In genomic region chr11:111657778-111658177, GRCm38 (mm10) we compare ENCODE assay signal across 19 mouse cellular contexts.
DNase-seq lines count a peak whose midpoint lies in the region; ATAC-seq and TF ChIP-seq lines count a peak whose summit lies in the region.
"Had no signal": no experiment of that assay in that cellular context is flagged by ENCODE, and none has a peak within 500 bp of the region (broad histone marks: within the 10 kb centered on the region; RNA-seq: fewer than 3 reads in every experiment).

No protein-coding gene starts in this region.

- in situ Hi-C loops in CH12.LX (cut with MboI; ENCODE audit: low pct_ligation_motif_present, low pct_unique_long_range_greater_than_20kb, low sequenced_read_pairs) = loop anchor here (25.0 kb wide), 1 partner anchor 1505 kb away; no protein-coding TSS in a partner anchor

- no peak overlapping the region for H3K4me2 ChIP-seq in forebrain, embryonic 12.5 days
- no peak overlapping the region for H3K4me2 ChIP-seq in forebrain, embryonic 11.5 days (ENCODE audit: low read depth, low read length, severe bottlenecking)
- H3K4me2 ChIP-seq in CH12.LX (ENCODE audit: insufficient read depth, low read depth, poor library complexity, severe bottlenecking) = no peak overlapping the region
- no peak overlapping the region for H3K4me2 ChIP-seq in forebrain, embryonic 13.5 days
- H3K4me2 ChIP-seq: embryonic facial prominence, embryonic 15.5 days; heart, embryonic 12.5 days; hindbrain, embryonic 13.5 days; intestine, embryonic 15.5 days had no signal

- TF ChIP-seq CTCF in CH12.LX (conservative IDR thresholded peaks at IDR 0.05 in 1 of 2, IDR thresholded peaks at IDR 0.05 in 1 of 2; ENCODE audit: low read depth in 2 of 2, low read length in 2 of 2) = no peak

- no peak for TF ChIP-seq EP300 in CH12.LX (IDR thresholded peaks at IDR 0.05; ENCODE audit: low read length)

- H3K36me3 ChIP-seq in forebrain, embryonic 12.5 days (replicated peaks) = no peaks in the 10 kb centered on the region
- no peaks in the 10 kb centered on the region for H3K36me3 ChIP-seq in forebrain, embryonic 11.5 days (ENCODE audit: control insufficient read depth, insufficient read depth, low read length)
- no peaks in the 10 kb centered on the region for H3K36me3 ChIP-seq in CH12.LX (replicated peaks in 1 of 2; ENCODE audit: control insufficient read depth in 1 of 2, insufficient read depth in 1 of 2, low read length in 1 of 2)
- no peaks in the 10 kb centered on the region for H3K36me3 ChIP-seq in forebrain, embryonic 13.5 days (ENCODE audit: poor library complexity, severe bottlenecking)
- no peaks in the 10 kb centered on the region for H3K36me3 ChIP-seq in limb, embryonic 10.5 days
- H3K36me3 ChIP-seq: embryonic facial prominence, embryonic 15.5 days; heart, embryonic 12.5 days; hindbrain, embryonic 13.5 days; intestine, embryonic 15.5 days had no signal

- ATAC-seq in forebrain, embryonic 12.5 days (ENCODE audit: low FRiP score) = 0 out of 2 replicates have a peak, but pooled peaks have one; percentile 23
- no peak for ATAC-seq in forebrain, embryonic 11.5 days (replicated peaks; ENCODE audit: low FRiP score)
- ATAC-seq in forebrain, embryonic 13.5 days = peak; percentile 43; the same call in 1 of the 2 replicates
- ATAC-seq: activated CD4-positive, CD25-positive, alpha-beta regulatory T cell, adult 4 months; intestine, embryonic 15.5 days; Patski had no signal

- no peak for DNase-seq in forebrain, embryonic 11.5 days (ENCODE audit: low spot score)
- no peak for DNase-seq in CH12.LX (ENCODE audit: extremely low read depth)
- DNase-seq in limb, embryonic 10.5 days (ENCODE audit: low spot score) = no peak
- DNase-seq in lung, postnatal 14 days = no peak
- no peak for DNase-seq in urinary bladder, postnatal 36 days (ENCODE audit: low spot score in 2 of 2)
- DNase-seq: adrenal gland, adult 2 months; adrenal gland, postnatal 25 days; cerebellum, adult 2 months; gastrocnemius, adult 2 months; gastrocnemius, postnatal 25 days had no signal

- H3K9me3 ChIP-seq in forebrain, embryonic 12.5 days = no peaks in the 10 kb centered on the region
- H3K9me3 ChIP-seq in forebrain, embryonic 11.5 days (ENCODE audit: control insufficient read depth, low read length) = no peaks in the 10 kb centered on the region
- no peaks in the 10 kb centered on the region for H3K9me3 ChIP-seq in CH12.LX (replicated peaks; ENCODE audit: low read length)
- H3K9me3 ChIP-seq in forebrain, embryonic 13.5 days (replicated peaks) = no peaks in the 10 kb centered on the region
- no peaks in the 10 kb centered on the region for H3K9me3 ChIP-seq in limb, embryonic 10.5 days (replicated peaks)
- H3K9me3 ChIP-seq: embryonic facial prominence, embryonic 15.5 days; heart, embryonic 12.5 days; hindbrain, embryonic 13.5 days; intestine, embryonic 15.5 days had no signal

- peaks cover 12% of the 10 kb centered on the region for H3K4me1 ChIP-seq in forebrain, embryonic 12.5 days
- 0 out of 2 replicates have a peak, but pooled peaks cover 3% of the 10 kb centered on the region for H3K4me1 ChIP-seq in forebrain, embryonic 11.5 days (replicated peaks; ENCODE audit: control insufficient read depth, insufficient read depth, low read length)
- no peaks in the 10 kb centered on the region for H3K4me1 ChIP-seq in CH12.LX (ENCODE audit: control insufficient read depth in 1 of 2, insufficient read depth in 2 of 2)
- peaks cover 17% of the 10 kb centered on the region for H3K4me1 ChIP-seq in forebrain, embryonic 13.5 days
- H3K4me1 ChIP-seq in limb, embryonic 10.5 days = peaks cover 22% of the 10 kb centered on the region
- H3K4me1 ChIP-seq: heart, embryonic 12.5 days; intestine, embryonic 15.5 days had no signal

- no peak overlapping the region for H3K4me3 ChIP-seq in forebrain, embryonic 12.5 days (replicated peaks)
- no peak overlapping the region for H3K4me3 ChIP-seq in forebrain, embryonic 11.5 days (ENCODE audit: low read depth, low read length)
- no peak overlapping the region for H3K4me3 ChIP-seq in CH12.LX (replicated peaks in 1 of 3; ENCODE audit: low read depth in 2 of 3, low read length in 2 of 3, poor library complexity in 1 of 3)
- no peak overlapping the region for H3K4me3 ChIP-seq in forebrain, embryonic 13.5 days
- H3K4me3 ChIP-seq in limb, embryonic 10.5 days = no peak overlapping the region
- H3K4me3 ChIP-seq: embryonic facial prominence, embryonic 15.5 days; erythroblast, embryonic 14.5 days; gastrocnemius, adult 2 months; heart, embryonic 12.5 days; hindbrain, embryonic 13.5 days; intestine, embryonic 15.5 days had no signal

- no peak overlapping the region for H3K27ac ChIP-seq in forebrain, embryonic 12.5 days
- no peak overlapping the region for H3K27ac ChIP-seq in forebrain, embryonic 11.5 days (ENCODE audit: low read depth, low read length)
- 0 out of 2 replicates have a peak overlapping the region, but pooled peaks have one; percentile 46 for H3K27ac ChIP-seq in CH12.LX (ENCODE audit: insufficient read depth, low read depth)
- H3K27ac ChIP-seq in forebrain, embryonic 13.5 days = no peak overlapping the region
- peak overlapping the region; percentile 75 for H3K27ac ChIP-seq in limb, embryonic 10.5 days
- H3K27ac ChIP-seq: embryonic facial prominence, embryonic 15.5 days; gastrocnemius, adult 2 months; hindbrain, embryonic 13.5 days; intestine, embryonic 15.5 days had no signal

- no peak for TF ChIP-seq POLR2A in CH12.LX (IDR thresholded peaks at IDR 0.05; ENCODE audit: low read depth, low read length)

- no peak overlapping the region for H3K9ac ChIP-seq in forebrain, embryonic 12.5 days
- no peak overlapping the region for H3K9ac ChIP-seq in forebrain, embryonic 11.5 days (ENCODE audit: low read length)
- no peak overlapping the region for H3K9ac ChIP-seq in CH12.LX (ENCODE audit: insufficient read depth, low read depth)
- H3K9ac ChIP-seq in forebrain, embryonic 13.5 days = no peak overlapping the region
- H3K9ac ChIP-seq: embryonic facial prominence, embryonic 15.5 days; heart, embryonic 12.5 days; hindbrain, embryonic 13.5 days; intestine, embryonic 15.5 days had no signal

- WGBS in forebrain, embryonic 12.5 days = 90% methylated on average over 9 of the region's 9 CpGs
- WGBS in forebrain, embryonic 11.5 days = 94% methylated on average over 9 of the region's 9 CpGs
- WGBS in forebrain, embryonic 13.5 days = 82% methylated on average over 9 of the region's 9 CpGs
- 96% methylated on average over 9 of the region's 9 CpGs for WGBS in limb, embryonic 10.5 days

- dilution Hi-C loops in CH12.LX (cut with MboI; ENCODE audit: extremely low pct_ligation_motif_present, extremely low pct_unique_long_range_greater_than_20kb, low sequenced_read_pairs) = no loop called here

- TF ChIP-seq RAD21 in CH12.LX (IDR thresholded peaks at IDR 0.05; ENCODE audit: low read depth, low read length) = no peak

- H3K79me2 ChIP-seq in CH12.LX (replicated peaks; ENCODE audit: control insufficient read depth, extremely low read depth, insufficient read depth, poor library complexity, severe bottlenecking) = no peaks in the 10 kb centered on the region

- no peaks in the 10 kb centered on the region for H3K27me3 ChIP-seq in forebrain, embryonic 12.5 days
- H3K27me3 ChIP-seq in forebrain, embryonic 11.5 days (ENCODE audit: control insufficient read depth, insufficient read depth, low read length) = no peaks in the 10 kb centered on the region
- no peaks in the 10 kb centered on the region for H3K27me3 ChIP-seq in CH12.LX (replicated peaks)
- no peaks in the 10 kb centered on the region for H3K27me3 ChIP-seq in forebrain, embryonic 13.5 days
- H3K27me3 ChIP-seq in limb, embryonic 10.5 days (ENCODE audit: low read depth, poor library complexity, severe bottlenecking) = no peaks in the 10 kb centered on the region
- H3K27me3 ChIP-seq: embryonic facial prominence, embryonic 15.5 days; heart, embryonic 12.5 days; hindbrain, embryonic 13.5 days; intestine, embryonic 15.5 days had no signal

TF ChIP-seq in CH12.LX, 34 proteins besides CTCF, POLR2A, EP300 and RAD21:
- TF ChIP-seq MYC (IDR thresholded peaks at IDR 0.05; ENCODE audit: low read depth, low read length) = no peak

Comparison
In these comparisons a context has a peak if more than half of its experiments do, and no peak if none do; other contexts are left out.
1. H3K27ac ChIP-seq: peak in CH12.LX (single experiment) and limb, embryonic 10.5 days (single experiment); none in forebrain, embryonic 12.5 days (single experiment), forebrain, embryonic 11.5 days (single experiment) and forebrain, embryonic 13.5 days (single experiment).